Mouse (Mus musculus): Measurements from ENCODE around the gene Fam155a. TPM values are rescaled to one million over a fixed set of nuclear protein-coding genes. Genes with fewer than 3 reads are reported as not detected.

The Fam155a gene
- polyA plus RNA-seq, 1 experiment from 2014 or later = 30.3 TPM

GRCm38 (mm10) chr8:9261527-9261926 is 509.4 kb downstream of the Fam155a start:
- WGBS = 29% methylated on average over 8 of the region's 8 CpGs
- ATAC-seq = peak; percentile 63; the same call in 1 of the 2 replicates
- no peaks in the 10 kb centered on the region for H3K27me3 ChIP-seq (replicated peaks; ENCODE audit: control insufficient read depth, insufficient read depth, low read length)
- H3K27ac ChIP-seq (ENCODE audit: low read depth, low read length) = no peak overlapping the region; the same call in 1 of the 2 replicates
- no peaks in the 10 kb centered on the region for H3K36me3 ChIP-seq (ENCODE audit: control insufficient read depth, insufficient read depth, low read length)
- H3K4me1 ChIP-seq (ENCODE audit: control insufficient read depth, insufficient read depth, low read depth, low read length) = no peaks in the 10 kb centered on the region
- H3K4me3 ChIP-seq (ENCODE audit: low read length) = no peak overlapping the region
- H3K9me3 ChIP-seq (ENCODE audit: control insufficient read depth, low read length) = no peaks in the 10 kb centered on the region
- no peak overlapping the region for H3K4me2 ChIP-seq (ENCODE audit: low read length)
- no peak overlapping the region for H3K9ac ChIP-seq (ENCODE audit: low read depth, low read length)

GRCm38 (mm10) chr8:9255316-9255715 is 515.6 kb downstream of the Fam155a start:
- no peaks in the 10 kb centered on the region for H3K9me3 ChIP-seq (ENCODE audit: control insufficient read depth, low read length)
- H3K4me1 ChIP-seq (ENCODE audit: control insufficient read depth, insufficient read depth, low read depth, low read length) = no peaks in the 10 kb centered on the region
- no peaks in the 10 kb centered on the region for H3K36me3 ChIP-seq (ENCODE audit: control insufficient read depth, insufficient read depth, low read length)
- ATAC-seq = no peak
- H3K4me2 ChIP-seq (ENCODE audit: low read length) = no peak overlapping the region
- 88% methylated on average over 5 of the region's 5 CpGs for WGBS
- no peak overlapping the region for H3K27ac ChIP-seq (ENCODE audit: low read depth, low read length)
- H3K27me3 ChIP-seq (replicated peaks; ENCODE audit: control insufficient read depth, insufficient read depth, low read length) = no peaks in the 10 kb centered on the region
- H3K9ac ChIP-seq (ENCODE audit: low read depth, low read length) = no peak overlapping the region
- no peak overlapping the region for H3K4me3 ChIP-seq (ENCODE audit: low read length)

DNA sequence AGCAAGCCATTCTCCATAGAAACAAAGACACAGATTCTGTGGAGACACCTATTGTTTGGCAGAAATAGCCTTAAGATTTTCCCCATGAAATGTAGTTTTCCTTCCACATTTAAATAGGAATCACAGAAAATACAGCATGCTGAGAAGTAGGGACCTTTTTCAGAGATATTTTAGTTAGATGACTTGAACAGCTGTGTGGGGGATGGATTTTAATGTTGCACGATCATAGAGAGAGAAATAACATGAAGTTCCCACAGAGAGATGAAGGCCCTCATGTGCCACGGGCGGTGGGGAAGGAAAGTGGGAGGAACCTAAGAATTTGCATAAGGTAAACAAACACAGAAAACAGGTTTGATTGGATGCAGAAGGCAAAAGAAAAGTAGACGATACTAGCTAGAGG is 518.0 kb downstream of the Fam155a start:
- WGBS = 72% methylated on average over 4 of the region's 4 CpGs
- Histone ChIP-seq H3K27ac (ENCODE audit: low read depth, low read length) (no peak overlapping the region), H3K27me3 (replicated peaks; ENCODE audit: control insufficient read depth, insufficient read depth, low read length) (no peaks in the 10 kb centered on the region), H3K9me3 (ENCODE audit: control insufficient read depth, low read length) (no peaks in the 10 kb centered on the region), H3K9ac (ENCODE audit: low read depth, low read length) (no peak overlapping the region), H3K4me3 (ENCODE audit: low read length) (no peak overlapping the region), H3K4me2 (ENCODE audit: low read length) (no peak overlapping the region), H3K36me3 (ENCODE audit: control insufficient read depth, insufficient read depth, low read length) (no peaks in the 10 kb centered on the region), H3K4me1 (ENCODE audit: control insufficient read depth, insufficient read depth, low read depth, low read length) (peaks cover 3% of the 10 kb centered on the region)
- no peak for ATAC-seq

DNA sequence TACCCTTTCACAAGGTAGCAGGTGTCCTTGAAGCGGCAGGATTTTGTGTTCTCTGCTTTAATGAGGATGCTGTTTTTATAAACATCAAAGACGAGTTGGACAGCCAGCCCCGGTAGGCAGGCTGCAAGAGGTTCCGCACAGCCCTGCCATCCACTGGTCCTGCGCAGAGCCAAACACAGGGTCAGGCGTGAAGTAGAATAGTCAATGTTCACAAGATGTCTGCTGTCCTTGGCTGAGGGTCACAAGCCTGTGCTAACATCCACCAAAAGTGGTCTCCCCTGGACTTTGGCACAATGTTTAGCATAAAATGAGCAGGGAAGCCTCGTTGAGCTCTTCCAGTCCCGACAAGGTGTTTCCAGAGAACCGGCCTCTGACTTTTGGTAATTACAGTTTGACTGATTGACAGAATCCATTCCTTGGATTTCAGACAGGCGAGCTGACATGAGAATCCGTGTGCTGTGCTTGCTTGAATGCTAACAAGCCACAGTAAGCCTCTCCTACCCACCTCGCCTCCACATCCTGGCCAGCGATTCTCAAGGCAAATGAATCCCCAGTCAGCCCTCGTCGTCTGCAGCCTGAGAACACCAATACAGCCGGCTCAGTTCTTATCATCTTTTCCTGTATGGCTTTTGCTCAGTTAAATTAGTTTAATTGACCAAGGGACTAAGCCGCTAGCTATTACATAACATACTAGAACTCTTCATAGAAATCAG is 522.7 kb downstream of the Fam155a start:
- no peaks in the 10 kb centered on the region for H3K27me3 ChIP-seq (replicated peaks; ENCODE audit: control insufficient read depth, insufficient read depth, low read length)
- H3K4me2 ChIP-seq (ENCODE audit: low read length) = no peak overlapping the region
- no peaks in the 10 kb centered on the region for H3K36me3 ChIP-seq (ENCODE audit: control insufficient read depth, insufficient read depth, low read length)
- no peak overlapping the region for H3K27ac ChIP-seq (ENCODE audit: low read depth, low read length)
- H3K4me1 ChIP-seq (ENCODE audit: control insufficient read depth, insufficient read depth, low read depth, low read length) = peaks cover 7% of the 10 kb centered on the region
- 0 out of 2 replicates have a peak, but pooled peaks have one; percentile 27 for ATAC-seq
- 65% methylated on average over 17 of the region's 17 CpGs for WGBS
- no peak overlapping the region for H3K9ac ChIP-seq (ENCODE audit: low read depth, low read length)
- no peak overlapping the region for H3K4me3 ChIP-seq (ENCODE audit: low read length)
- H3K9me3 ChIP-seq (ENCODE audit: control insufficient read depth, low read length) = no peaks in the 10 kb centered on the region

DNA sequence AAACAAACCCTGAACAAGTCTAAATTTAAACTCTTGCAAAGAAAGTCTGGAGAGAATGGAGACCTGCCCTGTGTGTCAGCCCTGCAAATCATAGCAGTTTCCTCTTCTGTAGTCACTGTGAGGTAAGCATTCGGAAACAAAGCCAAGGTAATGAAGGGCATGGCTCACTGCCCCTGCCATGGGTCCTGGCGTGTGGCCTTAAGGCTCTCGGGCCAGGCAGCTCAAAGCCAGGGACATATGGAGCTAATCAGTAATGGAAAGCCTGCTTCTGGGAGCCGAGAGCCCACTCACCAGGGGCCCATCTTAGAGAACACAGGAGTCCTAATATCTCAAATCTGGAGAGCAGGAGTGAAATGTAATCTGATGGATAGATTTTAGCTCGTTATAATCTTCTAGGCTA is 525.0 kb downstream of the Fam155a start:
- Histone ChIP-seq H3K36me3 (ENCODE audit: control insufficient read depth, insufficient read depth, low read length) (no peaks in the 10 kb centered on the region), H3K4me2 (ENCODE audit: low read length) (no peak overlapping the region), H3K27ac (ENCODE audit: low read depth, low read length) (no peak overlapping the region), H3K27me3 (replicated peaks; ENCODE audit: control insufficient read depth, insufficient read depth, low read length) (no peaks in the 10 kb centered on the region), H3K4me3 (ENCODE audit: low read length) (no peak overlapping the region), H3K4me1 (ENCODE audit: control insufficient read depth, insufficient read depth, low read depth, low read length) (peaks cover 10% of the 10 kb centered on the region), H3K9ac (ENCODE audit: low read depth, low read length) (no peak overlapping the region), H3K9me3 (ENCODE audit: control insufficient read depth, low read length) (no peaks in the 10 kb centered on the region)
- ATAC-seq = peak; percentile 32; the same call in 1 of the 2 replicates
- 60% methylated on average over 5 of the region's 5 CpGs for WGBS

- Histone ChIP-seq H3K4me2 (ENCODE audit: low read length) (no peak overlapping the region), H3K36me3 (ENCODE audit: control insufficient read depth, insufficient read depth, low read length) (no peaks in the 10 kb centered on the region), H3K4me1 (ENCODE audit: control insufficient read depth, insufficient read depth, low read depth, low read length) (peaks cover 14% of the 10 kb centered on the region), H3K9ac (ENCODE audit: low read depth, low read length) (no peak overlapping the region), H3K27me3 (replicated peaks; ENCODE audit: control insufficient read depth, insufficient read depth, low read length) (no peaks in the 10 kb centered on the region), H3K4me3 (ENCODE audit: low read length) (no peak overlapping the region), H3K9me3 (ENCODE audit: control insufficient read depth, low read length) (no peaks in the 10 kb centered on the region), H3K27ac (ENCODE audit: low read depth, low read length) (no peak overlapping the region)
- 15% methylated on average over 5 of the region's 5 CpGs for WGBS
- ATAC-seq = 0 out of 2 replicates have a peak, but pooled peaks have one; percentile 29
Observed at GRCm38 (mm10) chr8:9240996-9241395, 530.0 kb downstream of the Fam155a start.

DNA sequence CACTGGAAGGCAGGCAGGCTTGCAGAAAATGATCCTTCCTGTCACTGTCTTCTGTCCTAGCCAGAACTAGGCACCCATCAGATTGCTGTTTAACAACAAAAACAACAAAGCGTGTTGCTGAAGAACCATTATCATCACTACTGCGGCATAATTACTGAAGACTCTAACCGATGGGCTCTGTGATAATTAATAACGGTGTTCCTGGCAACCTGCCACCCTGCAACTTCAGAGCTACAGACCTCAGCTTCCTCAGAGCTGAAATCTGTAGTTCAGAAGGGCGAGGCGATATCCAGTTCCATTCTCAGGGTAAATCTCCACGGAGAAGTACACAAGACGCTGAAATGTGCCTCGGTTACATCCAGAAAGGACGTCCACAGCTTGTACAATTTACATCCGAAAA is 531.2 kb downstream of the Fam155a start:
- no peak overlapping the region for H3K9ac ChIP-seq (ENCODE audit: low read depth, low read length)
- H3K36me3 ChIP-seq (ENCODE audit: control insufficient read depth, insufficient read depth, low read length) = no peaks in the 10 kb centered on the region
- 44% methylated on average over 11 of the region's 11 CpGs for WGBS
- H3K9me3 ChIP-seq (ENCODE audit: control insufficient read depth, low read length) = no peaks in the 10 kb centered on the region
- peaks cover 16% of the 10 kb centered on the region for H3K4me1 ChIP-seq (ENCODE audit: control insufficient read depth, insufficient read depth, low read depth, low read length)
- H3K27me3 ChIP-seq (replicated peaks; ENCODE audit: control insufficient read depth, insufficient read depth, low read length) = no peaks in the 10 kb centered on the region
- H3K27ac ChIP-seq (ENCODE audit: low read depth, low read length) = no peak overlapping the region
- ATAC-seq = no peak
- H3K4me2 ChIP-seq (ENCODE audit: low read length) = no peak overlapping the region
- H3K4me3 ChIP-seq (ENCODE audit: low read length) = no peak overlapping the region

DNA sequence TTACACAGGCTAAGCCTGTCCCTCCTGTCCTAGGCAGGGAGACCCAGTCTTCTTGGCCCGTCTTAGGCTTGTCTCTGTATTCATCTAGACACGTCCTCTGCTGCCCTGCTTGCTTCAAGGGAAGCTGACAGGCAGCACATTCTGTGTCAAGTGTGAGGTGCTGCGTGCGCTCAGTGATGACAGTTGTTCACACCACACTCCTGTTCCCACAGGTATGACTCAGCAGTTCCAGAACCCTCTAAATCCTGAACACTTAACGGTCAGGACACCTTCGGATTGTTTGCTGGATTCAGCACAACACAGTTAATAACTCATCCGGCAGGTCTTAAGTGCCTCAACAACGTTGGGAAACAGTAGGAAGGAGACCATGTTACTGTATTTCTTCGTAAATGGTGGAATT is 532.0 kb downstream of the Fam155a start:
- WGBS = 70% methylated on average over 9 of the region's 9 CpGs
- Histone ChIP-seq H3K4me3 (ENCODE audit: low read length) (no peak overlapping the region), H3K36me3 (ENCODE audit: control insufficient read depth, insufficient read depth, low read length) (no peaks in the 10 kb centered on the region), H3K27ac (ENCODE audit: low read depth, low read length) (no peak overlapping the region), H3K4me1 (ENCODE audit: control insufficient read depth, insufficient read depth, low read depth, low read length) (peaks cover 14% of the 10 kb centered on the region), H3K9me3 (ENCODE audit: control insufficient read depth, low read length) (no peaks in the 10 kb centered on the region), H3K9ac (ENCODE audit: low read depth, low read length) (no peak overlapping the region), H3K4me2 (ENCODE audit: low read length) (no peak overlapping the region), H3K27me3 (replicated peaks; ENCODE audit: control insufficient read depth, insufficient read depth, low read length) (no peaks in the 10 kb centered on the region)
- ATAC-seq = no peak

DNA sequence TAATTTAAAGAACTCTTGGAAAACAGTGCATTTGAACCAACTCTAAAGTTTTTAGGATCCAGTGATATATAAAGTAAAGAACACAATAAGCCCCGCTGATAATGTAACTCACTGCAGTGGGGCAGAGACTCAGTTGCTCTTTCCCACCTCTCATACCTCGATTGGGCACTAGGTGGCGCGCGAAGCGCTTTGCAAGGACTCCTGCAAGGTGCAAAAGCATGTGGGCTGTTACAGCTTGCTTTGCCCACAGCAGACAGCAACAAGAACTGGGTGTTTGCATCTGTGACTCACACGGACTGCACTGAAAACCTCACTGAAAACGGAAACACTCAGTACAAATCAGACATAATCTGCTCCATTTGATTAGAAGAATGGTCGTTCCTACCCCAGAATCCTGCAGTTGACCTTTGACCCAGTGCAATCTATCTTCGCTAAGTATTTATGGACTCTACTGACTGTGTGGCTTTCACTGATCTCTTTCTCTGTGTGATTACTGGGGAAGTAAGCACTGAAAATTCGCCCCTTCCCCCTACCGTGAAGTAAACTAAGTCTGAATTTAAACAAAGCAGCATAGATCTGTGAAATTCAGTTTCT is 537.5 kb downstream of the Fam155a start:
- H3K36me3 ChIP-seq (ENCODE audit: control insufficient read depth, insufficient read depth, low read length) = no peaks in the 10 kb centered on the region
- peak; percentile 92 for ATAC-seq
- WGBS = 5% methylated on average over 12 of the region's 12 CpGs
- H3K27me3 ChIP-seq (replicated peaks; ENCODE audit: control insufficient read depth, insufficient read depth, low read length) = no peaks in the 10 kb centered on the region
- H3K4me1 ChIP-seq (ENCODE audit: control insufficient read depth, insufficient read depth, low read depth, low read length) = peaks cover 8% of the 10 kb centered on the region; the same call in 1 of the 2 replicates
- no peaks in the 10 kb centered on the region for H3K9me3 ChIP-seq (ENCODE audit: control insufficient read depth, low read length)
- H3K9ac ChIP-seq (ENCODE audit: low read depth, low read length) = no peak overlapping the region
- peak overlapping the region; percentile 44 for H3K4me2 ChIP-seq (ENCODE audit: low read length)
- no peak overlapping the region for H3K27ac ChIP-seq (ENCODE audit: low read depth, low read length)
- no peak overlapping the region for H3K4me3 ChIP-seq (ENCODE audit: low read length)
